Mouse (Mus musculus) colon, adult 2 months (tissue): Measurements from ENCODE around the gene A730071L15Rik. TPM values are rescaled to one million over a fixed set of nuclear protein-coding genes. Genes with fewer than 3 reads are reported as not detected.

Experiments
- polyA plus RNA-seq: library from polyadenylated mRNA; depleted of rRNA; stranded (reverse); fragments of >200 nt; gene quantifications from 2 replicates; pipeline ENCODE4 v1.2.3, GENCODE M21; 2012; rRNA removed

A730071L15Rik gene
- 0.08 and 0.24 TPM in 2 replicates for polyA plus RNA-seq

DNA sequence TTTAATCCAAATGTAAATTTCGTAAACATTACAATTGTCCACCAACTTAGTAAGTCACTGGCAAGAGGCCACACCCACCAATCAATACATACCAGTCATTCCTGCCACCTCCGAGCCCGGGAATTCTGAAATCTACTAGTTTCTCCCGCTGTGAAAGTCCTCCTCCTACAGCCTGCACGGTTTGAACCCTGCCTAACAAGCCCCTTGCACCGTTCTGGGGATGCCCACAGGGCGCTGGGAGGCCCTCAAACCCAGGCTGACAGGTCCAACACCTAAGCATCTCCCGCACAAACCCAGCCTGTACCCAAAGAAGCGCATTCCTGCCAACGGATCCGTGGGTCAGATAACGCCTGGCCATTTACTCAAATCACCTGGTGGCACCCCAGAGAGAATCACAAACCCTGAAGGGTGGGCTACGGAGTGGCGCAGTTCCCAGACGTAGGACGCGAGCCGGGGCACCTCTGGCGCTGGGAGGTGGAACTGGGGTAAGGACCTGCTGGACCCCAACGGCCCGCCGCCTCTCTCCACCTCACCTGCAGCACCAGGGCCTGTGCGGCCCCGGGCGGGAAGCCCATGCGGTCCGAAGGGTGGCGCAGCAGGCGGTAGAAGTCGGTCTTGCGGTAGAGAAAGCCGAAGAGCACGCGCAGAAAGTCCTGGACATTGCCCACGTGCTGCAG, at the start of gene A730071L15Rik:
A730071L15Rik (plus strand) TSS at position 620 of the 677 bp plus-strand sequence.

DNA sequence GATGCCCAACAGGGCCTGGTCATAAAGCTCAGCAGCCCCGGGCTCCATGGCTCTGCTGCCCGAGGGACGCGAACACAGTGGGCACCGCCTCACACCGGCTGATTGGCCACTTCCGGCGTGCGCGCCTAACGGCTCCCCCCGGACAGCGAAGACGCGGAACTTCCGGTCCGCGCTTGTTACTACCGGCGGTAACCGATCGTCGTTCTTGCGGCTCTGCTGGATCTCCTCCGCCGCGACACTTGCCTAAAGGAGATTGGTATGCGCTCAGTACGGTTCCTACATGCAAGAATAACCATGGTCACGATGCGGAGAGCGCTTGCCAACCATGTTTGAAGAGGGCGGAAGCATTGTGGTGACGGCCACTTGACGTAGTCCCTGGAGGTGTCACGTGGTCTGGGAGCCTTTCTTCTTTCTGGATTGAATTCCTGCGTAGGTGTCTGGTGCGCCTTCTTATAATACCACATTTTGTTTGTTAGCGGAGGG, 299 bp downstream of the A730071L15Rik start, which contains the start of gene Nudcd3:
Nudcd3 (minus strand) TSS at position 329 of the 483 bp plus-strand sequence.

GRCm38 (mm10) chr11:6230012-6230411, 30.2 kb downstream of the A730071L15Rik start, which contains the start of gene Npc1l1:
TSS of gene Npc1l1 (minus strand) at chr11:6230143.

Other genes starting within 250 kb of the A730071L15Rik start
- gene Gck, start 249.9 kb upstream of the A730071L15Rik start, polyA plus RNA-seq, result 0.66 and 0.72 TPM in 2 replicates
- 51.4 and 52.3 TPM in 2 replicates for gene Ykt6, start 244.3 kb upstream of the A730071L15Rik start, polyA plus RNA-seq
- 9.8 and 22.2 TPM in 2 replicates for gene Camk2b, start 133.7 kb upstream of the A730071L15Rik start, polyA plus RNA-seq
- gene Nudcd3, start 386 bp downstream of the A730071L15Rik start, polyA plus RNA-seq, result 19.7 and 23.5 TPM in 2 replicates
- 0.31 and 0.70 TPM in 2 replicates for gene Npc1l1, start 30.1 kb downstream of the A730071L15Rik start, polyA plus RNA-seq
- gene Ddx56, start 67.7 kb downstream of the A730071L15Rik start, polyA plus RNA-seq, result 17.5 and 19.0 TPM in 2 replicates
- 70.2 and 91.4 TPM in 2 replicates for gene Tmed4, start 74.8 kb downstream of the A730071L15Rik start, polyA plus RNA-seq
- gene Ogdh, start 91.6 kb downstream of the A730071L15Rik start, polyA plus RNA-seq, result 156 and 160 TPM in 2 replicates
- gene Zmiz2, start 189.0 kb downstream of the A730071L15Rik start, polyA plus RNA-seq, result 60.2 and 84.5 TPM in 2 replicates
- gene Ppia, start 215.4 kb downstream of the A730071L15Rik start, polyA plus RNA-seq, result 308 and 324 TPM in 2 replicates
- gene H2afv, start 244.4 kb downstream of the A730071L15Rik start, polyA plus RNA-seq, result 50.9 and 59.6 TPM in 2 replicates